Mouse (Mus musculus) forebrain, embryonic 16.5 days (tissue): ENCODE measurements at regions not wholly inside any gene's neighbourhood (a gene's known extent, or its start where the extent isn't known, plus 50 kb on each side); places are given as distances from the start of the nearest gene placed in this dataset.

Experiments
- ATAC-seq: fragments of 200-750 bp; cut with Nextera tagmentation; 2 replicates; pipeline ENCODE4 v1.8.0; 2017; ENCODE audit warnings: mild to moderate bottlenecking, moderate library complexity
- H3K27ac ChIP-seq: fragments of 300-500 bp; sonication (generic); 2 replicates; pipeline ENCODE4 v1.5.1; 2014; ENCODE audit warnings: low read length, control low read depth
- H3K27me3 ChIP-seq: fragments of 300-500 bp; sonication (generic); replicated peaks from 2 replicates; pipeline ENCODE4 v1.6.1; 2014; ENCODE audit warnings: low read length; ENCODE audit not compliant: control insufficient read depth, insufficient read depth
- H3K36me3 ChIP-seq: fragments of 300-500 bp; sonication (generic); 2 replicates; pipeline ENCODE4 v1.6.1; 2014; ENCODE audit not compliant: control insufficient read depth, insufficient read depth
- H3K4me1 ChIP-seq: fragments of 300-500 bp; sonication (generic); replicated peaks from 2 replicates; pipeline ENCODE4 v1.6.1; 2014; ENCODE audit warnings: low read length; ENCODE audit not compliant: control insufficient read depth, insufficient read depth
- H3K4me2 ChIP-seq: fragments of 300-500 bp; sonication (generic); 2 replicates; pipeline ENCODE4 v1.6.1; 2014; ENCODE audit warnings: mild to moderate bottlenecking, low read length, control low read depth
- H3K4me3 ChIP-seq: fragments of 300-500 bp; sonication (generic); replicated peaks from 2 replicates; pipeline ENCODE4 v1.5.1; 2014; ENCODE audit warnings: mild to moderate bottlenecking, low read length, control low read depth
- H3K9ac ChIP-seq: fragments of 300-500 bp; sonication (generic); replicated peaks from 2 replicates; pipeline ENCODE4 v1.6.1; 2014; ENCODE audit warnings: low read depth, low read length, control low read depth
- H3K9me3 ChIP-seq: fragments of 300-500 bp; sonication (generic); 2 replicates; pipeline ENCODE4 v1.6.1; 2016; ENCODE audit warnings: low read length; ENCODE audit not compliant: control insufficient read depth
- WGBS: fragments of 180-500 bp; shearing (Covaris S2); extraction: QIAGEN DNeasy Blood & Tissue Kit; methylation state at CpG from one replicate; pipeline ENCODE4 v1.1.7; 2014; 5-methylcytosine and 5-hydroxymethylcytosine counted together

GRCm38 (mm10) chrX:12293146-12293545, 133.0 kb upstream of the Bcor start:
- H3K4me2 ChIP-seq = no peak overlapping the region
- H3K4me1 ChIP-seq = peaks cover 2% of the 10 kb centered on the region; the same call in 1 of the 2 replicates
- H3K4me3 ChIP-seq = no peak overlapping the region
- H3K36me3 ChIP-seq = no peaks in the 10 kb centered on the region
- no peaks in the 10 kb centered on the region for H3K27me3 ChIP-seq
- H3K9ac ChIP-seq = no peak overlapping the region
- H3K27ac ChIP-seq = no peak overlapping the region
- ATAC-seq = no peak
- WGBS = 8% methylated on average over 2 of the region's 2 CpGs
- H3K9me3 ChIP-seq = no peaks in the 10 kb centered on the region

- no peaks in the 10 kb centered on the region for H3K36me3 ChIP-seq
- no peak overlapping the region for H3K4me3 ChIP-seq
- ATAC-seq = no peak
- no peak overlapping the region for H3K9ac ChIP-seq
- no peak overlapping the region for H3K27ac ChIP-seq
- H3K4me2 ChIP-seq = no peak overlapping the region
- no peaks in the 10 kb centered on the region for H3K27me3 ChIP-seq
- WGBS = 51% methylated on average over 9 of the region's 9 CpGs
- H3K4me1 ChIP-seq = peaks cover 2% of the 10 kb centered on the region; the same call in 1 of the 2 replicates
- H3K9me3 ChIP-seq = no peaks in the 10 kb centered on the region
Measured at GRCm38 (mm10) chrX:12294452-12294851, 134.3 kb upstream of the Bcor start.

- Histone ChIP-seq H3K27ac (no peak overlapping the region), H3K4me2 (no peak overlapping the region), H3K9me3 (no peaks in the 10 kb centered on the region), H3K4me1 (peaks cover 2% of the 10 kb centered on the region; the same call in 1 of the 2 replicates), H3K4me3 (no peak overlapping the region), H3K9ac (no peak overlapping the region), H3K36me3 (no peaks in the 10 kb centered on the region), H3K27me3 (no peaks in the 10 kb centered on the region)
- 25% methylated on average over 6 of the region's 6 CpGs for WGBS
- ATAC-seq = no peak
Measured at GRCm38 (mm10) chrX:12294941-12295340, 134.8 kb upstream of the Bcor start.

- Histone ChIP-seq H3K27me3 (no peaks in the 10 kb centered on the region), H3K9me3 (no peaks in the 10 kb centered on the region), H3K4me2 (no peak overlapping the region), H3K4me3 (no peak overlapping the region), H3K9ac (no peak overlapping the region), H3K27ac (no peak overlapping the region), H3K36me3 (no peaks in the 10 kb centered on the region), H3K4me1 (peaks cover 2% of the 10 kb centered on the region; the same call in 1 of the 2 replicates)
- 67% methylated on average over 9 of the region's 9 CpGs for WGBS
- no peak for ATAC-seq
Measured at GRCm38 (mm10) chrX:12296264-12297053, 136.3 kb upstream of the Bcor start.

GRCm38 (mm10) chrX:12298609-12299008, 138.5 kb upstream of the Bcor start:
- Histone ChIP-seq H3K9ac (no peak overlapping the region), H3K27me3 (no peaks in the 10 kb centered on the region), H3K4me3 (no peak overlapping the region), H3K36me3 (no peaks in the 10 kb centered on the region), H3K27ac (no peak overlapping the region), H3K4me2 (no peak overlapping the region), H3K4me1 (peaks cover 2% of the 10 kb centered on the region; the same call in 1 of the 2 replicates), H3K9me3 (no peaks in the 10 kb centered on the region)
- no peak for ATAC-seq
- 75% methylated on average over 5 of the region's 5 CpGs for WGBS

- Histone ChIP-seq H3K27me3 (no peaks in the 10 kb centered on the region), H3K27ac (no peak overlapping the region), H3K4me1 (peaks cover 2% of the 10 kb centered on the region; the same call in 1 of the 2 replicates), H3K4me2 (no peak overlapping the region), H3K9ac (no peak overlapping the region), H3K36me3 (no peaks in the 10 kb centered on the region), H3K4me3 (no peak overlapping the region), H3K9me3 (no peaks in the 10 kb centered on the region)
- 75% methylated on average over 11 of the region's 11 CpGs for WGBS
- no peak for ATAC-seq
Measured at GRCm38 (mm10) chrX:12299236-12299635, 139.1 kb upstream of the Bcor start.

GRCm38 (mm10) chrX:12304678-12305077, 144.5 kb upstream of the Bcor start:
- no peaks in the 10 kb centered on the region for H3K27me3 ChIP-seq
- H3K4me1 ChIP-seq = peaks cover 4% of the 10 kb centered on the region
- no peak overlapping the region for H3K27ac ChIP-seq
- H3K9me3 ChIP-seq = no peaks in the 10 kb centered on the region
- WGBS = 74% methylated on average over 5 of the region's 5 CpGs
- no peaks in the 10 kb centered on the region for H3K36me3 ChIP-seq
- no peak overlapping the region for H3K9ac ChIP-seq
- no peak overlapping the region for H3K4me2 ChIP-seq
- ATAC-seq = no peak
- H3K4me3 ChIP-seq = no peak overlapping the region

- Histone ChIP-seq H3K36me3 (no peaks in the 10 kb centered on the region), H3K4me2 (no peak overlapping the region), H3K9me3 (no peaks in the 10 kb centered on the region), H3K4me1 (peaks cover 4% of the 10 kb centered on the region), H3K9ac (no peak overlapping the region), H3K4me3 (no peak overlapping the region), H3K27ac (no peak overlapping the region), H3K27me3 (no peaks in the 10 kb centered on the region)
- 27% methylated on average over 3 of the region's 3 CpGs for WGBS
- 0 out of 2 replicates have a peak, but pooled peaks have one; percentile 50 for ATAC-seq
Measured at GRCm38 (mm10) chrX:12306940-12307339, 146.8 kb upstream of the Bcor start.

- Histone ChIP-seq H3K4me1 (no peaks in the 10 kb centered on the region), H3K4me2 (no peak overlapping the region), H3K4me3 (no peak overlapping the region), H3K36me3 (no peaks in the 10 kb centered on the region), H3K9ac (no peak overlapping the region), H3K27ac (no peak overlapping the region), H3K9me3 (no peaks in the 10 kb centered on the region), H3K27me3 (no peaks in the 10 kb centered on the region)
- WGBS = 82% methylated on average over 5 of the region's 5 CpGs
- no peak for ATAC-seq
Measured at GRCm38 (mm10) chrX:12312534-12312933, 152.4 kb upstream of the Bcor start.
